Mouse (Mus musculus): Measurements from ENCODE around the gene Rnft2.

The Rnft2 gene

GRCm38 (mm10) chr5:118250987-118251386 lies 6.1 kb upstream of the Rnft2 start:
- DNase-seq (ENCODE audit: low spot score in 2 of 2), result no peak

GRCm38 (mm10) chr5:118247378-118247777 lies 2.5 kb upstream of the Rnft2 start:
- DNase-seq (ENCODE audit: low spot score in 2 of 2), result no peak

DNA sequence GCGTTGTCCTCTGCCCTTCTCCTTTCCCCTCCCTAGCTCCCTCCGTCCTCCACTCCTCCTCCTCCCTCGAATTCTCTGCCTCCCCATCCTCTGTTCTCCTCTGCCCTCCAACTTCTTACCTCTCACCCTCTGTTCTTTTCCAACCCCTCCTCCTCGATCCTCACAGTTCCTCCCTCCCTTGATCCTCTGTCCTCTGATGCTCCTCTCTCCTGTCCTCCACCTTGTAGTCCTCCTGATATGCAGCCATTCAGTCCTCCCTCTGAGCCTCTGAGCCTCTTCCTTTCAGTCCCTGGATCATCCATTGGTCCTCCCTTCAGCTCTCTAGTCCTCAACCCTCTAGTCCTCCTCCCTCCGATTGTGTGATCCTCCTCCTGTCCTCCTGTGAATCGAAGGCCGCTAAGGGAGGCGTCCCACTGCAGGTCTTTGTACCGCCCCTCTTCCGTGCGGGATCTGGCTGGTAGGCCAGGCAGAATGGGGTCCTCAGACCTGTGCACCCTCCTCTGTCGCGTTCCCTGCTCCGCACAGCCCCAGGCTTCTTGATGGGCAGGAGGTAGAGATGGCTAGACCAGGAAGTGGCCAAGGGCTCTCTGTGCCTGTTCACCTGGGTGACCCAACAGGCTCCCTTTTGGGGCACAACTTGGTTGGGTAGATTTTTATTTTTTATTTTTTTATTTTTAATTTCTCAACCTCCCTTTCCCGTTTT lies 841 bp upstream of the Rnft2 start:
- no peak for DNase-seq (ENCODE audit: low spot score in 2 of 2)

DNA sequence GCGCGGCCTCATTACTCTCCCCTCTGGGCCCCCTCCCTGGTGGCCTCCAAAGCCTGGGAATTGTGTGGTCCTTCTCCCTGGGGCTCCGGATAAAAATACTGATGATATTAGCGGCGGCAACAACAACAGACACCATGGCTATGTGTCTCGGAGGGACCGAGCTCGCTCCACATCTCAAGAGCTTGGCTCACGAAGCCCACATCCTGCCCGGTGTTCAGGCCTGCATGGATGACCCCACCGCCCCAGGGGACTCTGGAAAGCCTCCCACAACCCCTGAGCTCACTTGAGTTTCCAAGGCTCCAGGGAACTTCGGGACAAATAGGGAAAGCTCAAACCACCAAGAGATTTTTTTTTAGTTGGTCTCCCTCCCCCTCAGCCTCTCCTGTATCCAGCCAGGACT lies 5.2 kb downstream of the Rnft2 start:
- DNase-seq (ENCODE audit: low spot score in 2 of 2), result no peak

GRCm38 (mm10) chr5:118236891-118237290 lies 8.0 kb downstream of the Rnft2 start:
- no peak for DNase-seq (ENCODE audit: low spot score in 2 of 2)

DNA sequence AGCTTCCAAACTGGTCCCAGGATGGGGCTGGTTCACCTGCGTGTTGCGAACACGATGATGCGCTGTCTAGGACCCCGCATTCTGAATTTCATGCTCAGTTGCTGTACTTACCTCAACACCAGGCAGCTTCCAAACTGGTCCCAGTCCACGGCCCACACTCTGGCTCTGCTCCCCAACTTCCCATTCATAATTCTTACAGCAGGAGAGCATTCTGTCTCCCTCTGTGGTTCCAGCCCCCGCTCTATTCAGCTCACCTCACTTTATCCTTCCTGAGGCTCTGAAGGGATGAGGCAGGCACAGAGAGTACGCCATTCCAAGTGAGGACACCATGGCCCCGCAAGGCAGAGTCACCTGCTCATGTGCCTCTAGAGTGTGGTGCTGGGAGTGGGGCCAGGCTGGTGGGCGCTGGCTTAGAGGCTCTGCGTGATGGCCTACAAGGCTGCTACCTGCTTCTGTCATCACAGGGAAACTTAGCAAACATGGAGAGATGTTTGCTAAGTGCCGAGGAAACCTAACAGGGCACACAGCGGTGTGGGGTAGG lies 14.8 kb downstream of the Rnft2 start:
- DNase-seq (ENCODE audit: low spot score in 2 of 2), result peak in 1 of 2 experiments; percentile 28

GRCm38 (mm10) chr5:118223142-118223757 lies 21.7 kb downstream of the Rnft2 start:
- no peak for DNase-seq (ENCODE audit: low spot score in 2 of 2)

- DNase-seq (ENCODE audit: low spot score in 2 of 2), result peak in 1 of 2 experiments; percentile 20
Measured at GRCm38 (mm10) chr5:118217410-118217809, 27.5 kb downstream of the Rnft2 start.

DNA sequence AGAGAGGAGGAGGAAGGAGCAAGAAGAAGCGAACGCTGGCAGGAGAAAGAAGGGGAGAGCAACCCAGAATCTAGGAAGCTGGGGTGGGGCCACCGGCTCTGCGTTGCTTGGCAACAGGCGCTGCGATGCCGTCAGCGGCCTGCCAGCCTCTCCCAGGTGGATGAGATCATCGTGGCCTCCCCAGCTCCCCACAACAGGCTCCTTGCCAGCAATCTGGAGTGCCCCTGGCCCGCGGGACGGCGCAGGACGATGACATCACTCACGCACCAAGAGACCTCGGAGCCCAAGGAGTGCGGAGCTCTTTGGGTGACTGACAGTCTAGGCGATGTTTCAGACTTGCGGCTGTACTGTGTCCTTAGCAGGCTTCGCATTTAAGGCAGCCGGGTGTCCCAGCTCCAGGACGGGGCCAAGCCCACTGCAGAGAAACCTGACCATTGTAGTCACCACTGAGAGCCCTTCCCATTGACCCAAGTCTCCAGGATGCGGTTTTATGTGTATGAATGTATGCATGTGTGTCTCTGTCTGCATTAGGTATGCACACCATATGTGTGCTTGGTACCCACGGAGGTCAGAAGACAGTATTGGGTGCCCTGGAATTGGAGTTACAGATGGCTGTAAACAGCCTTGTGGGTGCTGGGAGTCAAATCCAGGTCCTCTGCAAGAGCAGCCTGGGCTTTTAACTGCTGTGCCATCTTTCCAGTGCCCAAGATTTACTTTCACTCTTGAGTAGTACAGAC lies 30.3 kb downstream of the Rnft2 start:
- DNase-seq (ENCODE audit: low spot score in 2 of 2), result peak; percentile 91 to 92

DNA sequence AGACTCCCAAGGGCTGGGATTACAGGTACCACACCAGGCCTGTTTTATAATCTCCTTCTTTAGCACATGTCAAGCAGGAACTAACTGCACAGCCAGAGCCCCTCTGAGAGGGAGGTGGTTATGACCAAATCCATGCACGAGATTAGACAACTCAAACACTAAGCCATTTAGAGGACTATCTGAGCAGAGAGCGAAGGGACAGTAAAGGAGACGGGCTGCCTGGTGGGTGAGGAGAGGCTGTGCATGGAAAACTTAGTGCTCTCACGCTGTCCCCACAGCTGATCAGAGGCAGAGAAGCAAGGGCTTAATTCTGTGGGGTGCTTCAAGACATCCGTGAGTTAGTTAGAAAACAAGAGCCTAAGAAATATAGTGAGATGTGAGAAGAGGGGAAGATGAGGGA lies 30.9 kb downstream of the Rnft2 start:
- DNase-seq (ENCODE audit: low spot score in 2 of 2), result peak in 1 of 2 experiments; percentile 22

DNA sequence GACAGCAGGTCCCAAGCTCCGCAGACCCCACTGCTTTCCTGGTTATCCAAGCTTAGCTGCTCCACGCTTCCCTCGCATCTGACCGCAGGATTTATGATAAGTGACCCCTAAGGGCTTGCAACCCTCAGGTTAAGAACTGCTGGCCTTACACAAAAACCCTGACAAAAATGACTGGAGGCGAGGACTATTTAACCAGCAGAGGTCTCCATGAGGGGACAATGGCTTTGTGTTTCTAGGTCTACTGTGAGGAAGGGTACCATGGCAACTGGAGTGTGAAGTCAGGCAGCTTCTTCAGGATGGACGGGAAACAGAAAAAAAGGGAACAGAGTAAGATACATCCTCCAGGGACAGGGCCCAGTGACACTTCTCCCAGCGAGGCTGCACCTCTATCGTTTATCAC lies 39.1 kb downstream of the Rnft2 start:
- no peak for DNase-seq (ENCODE audit: low spot score in 2 of 2)

DNA sequence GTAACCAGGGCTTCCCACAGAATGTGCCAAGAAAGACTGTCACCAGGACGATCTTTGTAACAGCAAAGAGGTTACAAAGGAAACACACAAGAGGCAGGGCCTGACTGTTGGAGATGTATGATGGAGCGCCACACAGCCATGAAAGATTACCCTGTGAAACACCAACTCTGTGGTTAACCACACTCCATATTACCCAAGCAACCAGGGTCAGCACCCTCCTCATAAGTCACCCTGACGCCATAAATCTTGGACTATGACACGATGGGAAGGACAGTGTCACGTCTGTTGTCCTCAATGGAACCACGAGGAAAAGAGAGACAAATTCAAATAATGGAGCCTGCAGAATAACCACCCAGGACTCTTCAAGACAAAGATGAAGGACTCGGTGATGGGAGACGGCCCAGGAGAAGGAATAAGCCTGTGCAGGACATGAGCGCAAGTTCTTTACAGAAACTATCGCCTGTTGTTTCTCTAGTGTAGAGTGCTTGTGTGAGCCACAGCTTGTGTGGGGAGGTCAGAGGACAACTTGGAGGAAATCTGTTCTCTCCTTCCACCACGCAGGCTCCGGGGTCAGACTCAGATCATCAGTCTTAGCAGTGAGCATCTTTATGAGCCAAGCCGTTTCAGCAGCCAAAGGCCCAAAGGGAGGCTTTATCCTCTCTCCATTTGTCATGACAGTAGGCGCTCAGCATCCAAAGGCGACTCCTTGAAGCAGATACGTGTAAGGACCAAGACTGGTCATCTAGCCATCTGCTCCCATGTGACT lies 40.1 kb downstream of the Rnft2 start:
- no peak for DNase-seq (ENCODE audit: low spot score in 2 of 2)

DNA sequence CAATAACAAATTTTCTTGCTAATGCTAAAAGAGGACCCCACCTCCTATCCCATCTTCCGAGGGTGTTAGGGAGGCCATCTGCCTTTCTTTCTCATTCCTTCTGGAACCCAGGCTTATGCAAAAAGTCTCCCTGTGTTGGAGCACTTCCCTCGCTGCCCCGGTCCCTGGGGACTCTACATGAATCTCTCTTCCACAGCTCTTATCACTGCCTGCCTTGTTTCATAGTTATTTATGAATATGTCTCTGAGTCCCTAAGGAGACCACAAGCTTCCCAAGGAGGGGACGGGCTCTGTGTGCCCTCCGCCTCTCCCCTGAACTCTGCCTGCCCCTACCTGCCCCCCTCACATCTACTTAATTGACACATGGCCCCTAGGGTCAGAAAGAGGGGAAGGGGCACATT lies 45.2 kb downstream of the Rnft2 start:
- no peak for DNase-seq (ENCODE audit: low spot score in 2 of 2)

- DNase-seq (ENCODE audit: low spot score in 2 of 2), result no peak
Measured at GRCm38 (mm10) chr5:118197421-118197820, 47.5 kb downstream of the Rnft2 start.

DNA sequence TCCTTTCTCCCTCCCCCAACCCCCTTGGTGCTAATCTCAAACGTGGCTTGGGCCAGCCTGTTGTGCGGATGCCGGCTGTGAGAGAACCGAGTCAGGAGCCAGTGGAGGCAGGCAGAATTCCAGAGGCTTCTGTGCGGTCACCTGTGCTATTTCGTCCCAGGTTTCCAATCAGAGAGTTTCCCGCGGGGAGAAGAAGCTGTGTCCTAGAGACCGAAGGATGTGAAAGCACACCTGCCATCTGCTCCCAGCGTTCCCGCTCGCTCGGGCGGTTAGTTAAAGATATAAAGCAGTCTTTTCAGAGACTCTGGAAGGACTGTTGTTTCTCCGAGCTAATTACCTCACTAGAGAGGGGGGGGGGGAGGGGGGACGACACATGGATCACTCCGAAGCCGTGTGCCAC lies 52.7 kb downstream of the Rnft2 start:
- DNase-seq (ENCODE audit: low spot score in 2 of 2), result peak in 1 of 2 experiments; percentile 50

DNA sequence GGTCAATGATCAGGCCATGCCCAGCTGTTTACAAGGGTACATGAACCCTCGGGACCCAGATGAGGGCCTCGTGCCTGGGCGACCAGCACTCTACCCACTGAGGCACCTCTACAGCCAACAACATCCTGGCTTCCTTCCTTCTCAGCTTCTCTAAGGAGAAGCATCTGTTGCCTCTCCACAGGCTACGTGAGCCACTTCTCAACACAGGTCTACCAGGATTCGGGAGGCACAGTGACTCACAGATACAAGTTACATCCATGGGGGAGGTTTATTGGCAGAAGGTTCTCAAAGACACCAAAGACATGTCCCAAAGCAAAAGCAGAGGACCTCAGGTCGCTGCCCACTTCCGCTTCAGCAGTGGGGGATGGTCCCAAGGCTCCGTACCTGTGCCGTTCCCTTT lies 54.4 kb downstream of the Rnft2 start:
- no peak for DNase-seq (ENCODE audit: low spot score in 2 of 2)

- no peak for DNase-seq (ENCODE audit: low spot score in 2 of 2)
Measured at GRCm38 (mm10) chr5:118188356-118188755, 56.6 kb downstream of the Rnft2 start.

GRCm38 (mm10) chr5:118186903-118187633 lies 57.8 kb downstream of the Rnft2 start:
- no peak for DNase-seq (ENCODE audit: low spot score in 2 of 2)

GRCm38 (mm10) chr5:118177640-118178039 lies 67.3 kb downstream of the Rnft2 start:
- DNase-seq (ENCODE audit: low spot score in 2 of 2), result peak; percentile 42 to 49

GRCm38 (mm10) chr5:118175137-118175536 lies 69.8 kb downstream of the Rnft2 start:
- DNase-seq (ENCODE audit: low spot score in 2 of 2), result no peak
